Mouse (Mus musculus) ovary, adult 18-20 months (tissue): Measurements from ENCODE around the gene Atf3.
A peak's percentile ranks its signal among the peaks of the same experiment; 100 is the strongest.

ENCODE experiments used
- DNase-seq: peaks from one replicate; pipeline ENCODE4 v3.0.0; 2022; ENCODE audit warnings: low spot score, mixed read lengths

Atf3 gene

GRCm38 (mm10) chr1:191217939-191218338 lies at the start of gene Atf3:
TSS of gene Atf3 (minus strand) at chr1:191218039.
- no peak for DNase-seq

DNA sequence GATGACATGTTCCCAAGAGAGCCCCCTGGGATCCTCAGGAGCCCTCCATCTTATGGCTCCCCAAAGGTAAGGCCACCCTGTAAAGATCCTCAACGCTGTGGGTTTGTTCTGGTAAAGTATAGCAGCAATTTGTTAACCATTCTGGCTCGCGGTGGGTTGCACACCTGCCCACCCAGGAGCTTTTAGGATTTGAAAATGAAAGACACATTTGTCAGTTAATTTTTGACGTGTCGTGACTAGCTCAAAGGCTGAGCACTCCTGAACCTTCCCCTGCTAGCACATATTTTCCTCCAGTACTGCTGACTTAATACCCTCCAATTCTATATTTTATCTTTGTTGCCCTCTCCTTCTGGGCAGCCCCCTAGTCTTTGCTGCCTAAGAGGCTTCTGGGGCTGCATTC lies 49.3 kb upstream of the Atf3 start:
- DNase-seq, result no peak

GRCm38 (mm10) chr1:191263471-191263870 lies 45.6 kb upstream of the Atf3 start:
- no peak for DNase-seq

DNA sequence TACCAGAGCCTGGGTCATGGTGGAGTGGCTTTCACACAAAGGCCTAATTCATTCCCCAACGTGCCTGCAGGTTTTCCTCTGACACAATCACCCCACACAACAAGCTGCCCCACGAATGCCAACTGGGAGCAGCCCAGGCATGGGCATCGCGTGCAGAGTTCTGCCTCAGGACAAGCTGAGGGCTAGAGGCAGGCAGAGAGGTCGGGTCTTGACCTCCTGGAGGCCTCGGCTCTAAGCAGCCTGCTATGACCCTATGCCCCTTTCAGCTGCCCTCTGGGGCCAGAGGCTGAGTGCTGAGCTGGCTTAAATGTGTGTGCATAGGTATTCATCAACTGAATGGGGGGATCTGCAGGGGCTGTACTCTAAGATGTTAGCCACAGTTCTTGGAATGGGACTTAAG lies 44.0 kb upstream of the Atf3 start:
- DNase-seq, result no peak

DNA sequence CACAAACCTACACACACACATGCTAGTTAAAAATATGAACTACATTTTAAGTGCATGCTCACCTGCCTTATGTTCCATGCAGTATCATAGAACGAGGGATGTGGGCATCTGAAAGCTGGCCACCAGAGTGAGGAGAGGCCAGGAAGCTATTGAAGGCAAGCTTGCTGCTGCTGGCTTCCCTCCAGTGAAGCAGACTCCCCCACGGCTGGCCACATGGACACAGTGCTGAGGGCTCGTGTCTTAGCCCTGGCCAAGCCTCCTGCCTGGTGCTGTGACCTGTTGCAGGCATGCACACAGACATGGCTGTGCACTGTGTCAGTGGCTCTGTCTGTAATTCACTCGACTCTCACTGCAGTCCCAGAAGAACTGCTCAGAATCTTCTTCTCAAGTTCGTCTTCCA lies 41.8 kb upstream of the Atf3 start:
- no peak for DNase-seq

- no peak for DNase-seq
These were observed 41.3 kb upstream of the Atf3 start for GRCm38 (mm10) chr1:191259121-191259520.

DNA sequence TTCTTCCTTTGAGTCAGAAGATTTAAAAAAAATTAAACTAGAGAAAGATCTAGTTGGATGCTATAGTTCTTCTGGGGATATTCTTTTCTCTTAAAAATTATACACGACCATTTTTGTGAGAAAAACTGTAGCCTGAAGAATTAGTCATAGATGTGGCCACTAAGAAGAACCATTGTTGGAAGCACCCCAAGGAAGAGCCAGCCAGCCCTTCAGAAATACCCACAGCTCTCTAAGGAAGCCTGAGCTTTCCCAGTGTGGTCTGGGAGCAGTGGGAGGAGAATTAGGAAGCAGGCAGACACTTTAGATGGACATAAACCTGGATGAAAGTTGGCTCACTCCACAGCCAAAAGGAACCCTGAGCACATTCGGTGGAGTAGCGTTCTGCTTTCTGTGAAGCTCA lies 40.7 kb upstream of the Atf3 start:
- DNase-seq, result no peak

DNA sequence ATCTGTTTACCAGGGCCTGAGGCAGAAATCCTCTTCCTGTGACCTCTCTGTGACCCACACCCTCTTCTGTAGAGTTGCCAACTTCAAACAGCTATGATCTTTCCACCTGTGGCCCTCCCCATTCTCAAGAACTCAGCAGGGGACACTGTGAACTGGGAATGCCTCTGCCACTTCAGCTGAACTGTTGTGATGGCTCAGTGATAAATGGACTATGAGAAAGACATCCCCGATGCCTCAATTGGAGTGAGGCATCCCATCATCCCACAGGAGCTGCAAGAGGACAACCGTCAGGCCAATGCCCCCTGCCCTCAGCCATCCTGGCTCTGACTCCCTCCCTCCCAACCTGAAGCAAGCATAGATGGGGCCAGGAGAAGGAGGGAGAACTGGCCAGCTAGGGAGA lies 40.1 kb upstream of the Atf3 start:
- DNase-seq, result no peak

DNA sequence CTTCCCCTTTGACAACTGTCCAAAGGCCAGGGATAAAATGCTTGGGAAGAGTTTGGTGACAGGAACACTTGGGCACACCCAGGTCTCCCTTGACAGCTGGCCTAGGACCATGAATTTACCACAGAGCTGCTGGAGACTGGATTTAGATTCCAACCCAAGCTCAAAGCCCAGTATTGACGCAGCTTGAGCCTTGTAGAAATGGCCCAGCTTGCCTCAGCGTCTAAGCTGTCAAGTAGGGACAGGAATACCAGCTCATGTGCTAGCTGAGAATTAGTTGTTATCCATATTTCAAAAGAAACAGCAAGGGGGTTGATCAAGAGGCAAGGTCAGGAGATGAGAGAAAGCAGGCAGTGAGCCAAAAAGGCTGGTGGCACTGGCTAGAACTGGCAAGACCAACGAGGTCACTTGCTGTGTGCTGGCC lies 39.5 kb upstream of the Atf3 start:
- DNase-seq, result no peak

DNA sequence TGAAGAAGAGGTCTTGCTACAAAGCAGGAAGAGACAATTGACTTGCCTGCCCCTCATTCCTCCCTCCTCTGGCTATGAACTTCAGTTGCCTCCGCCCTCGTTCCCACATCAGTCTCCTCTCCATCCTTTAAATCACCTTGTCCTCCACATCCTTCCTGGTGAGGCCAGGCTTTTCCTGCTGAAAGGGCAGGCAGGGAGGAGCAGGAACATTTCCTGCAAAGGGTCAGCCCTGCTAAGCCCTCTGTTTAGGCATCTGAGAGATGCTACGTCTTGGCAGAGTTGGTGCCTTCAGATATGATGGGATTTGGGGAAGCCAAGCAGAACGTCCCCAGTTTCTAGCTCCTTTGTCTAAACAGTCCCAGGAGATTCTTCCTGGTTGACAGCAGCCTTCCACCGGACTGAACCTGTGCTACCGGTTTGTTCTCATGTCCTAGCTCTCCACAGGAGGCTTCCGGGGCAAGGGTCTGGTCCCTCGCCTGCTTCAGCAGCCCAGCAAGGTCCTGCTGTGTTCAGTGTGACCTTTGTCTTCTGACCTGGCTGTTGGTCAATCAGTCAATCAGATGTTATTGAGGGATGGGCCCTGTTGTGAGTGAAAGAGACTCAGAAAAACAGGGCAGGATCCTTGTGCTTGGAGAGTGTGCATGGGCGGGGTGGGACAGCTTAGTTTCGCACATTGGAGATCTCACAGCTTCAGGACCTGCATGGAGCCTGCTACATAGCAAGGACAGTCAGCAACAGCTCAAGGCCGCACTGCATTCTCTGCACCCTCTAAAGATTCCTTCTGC lies 38.9 kb upstream of the Atf3 start:
- DNase-seq, result no peak

DNA sequence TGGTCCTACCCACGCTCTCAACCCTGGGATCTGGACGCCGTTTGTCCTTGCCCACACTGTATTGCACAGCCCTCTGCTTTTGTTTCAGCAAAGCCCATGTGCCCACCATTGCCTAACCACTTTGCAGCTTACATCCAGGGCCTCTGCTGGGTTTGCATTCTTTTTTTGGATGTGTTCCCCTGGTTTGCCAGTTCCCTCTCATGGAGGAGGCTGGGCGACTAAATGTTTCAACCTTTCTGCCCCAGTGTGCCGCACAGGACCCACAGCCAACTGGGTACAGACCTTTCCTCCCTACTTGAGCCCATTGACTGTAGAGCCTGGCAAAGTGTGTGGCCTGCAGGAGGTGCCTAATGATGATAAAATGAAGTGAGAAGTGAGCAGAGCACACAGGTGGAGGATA lies 38.3 kb upstream of the Atf3 start:
- no peak for DNase-seq

GRCm38 (mm10) chr1:191254448-191254847 lies 36.6 kb upstream of the Atf3 start:
- peak; percentile 50 for DNase-seq

- no peak for DNase-seq
These were observed 35.8 kb upstream of the Atf3 start for GRCm38 (mm10) chr1:191253636-191254035.

GRCm38 (mm10) chr1:191249975-191250374 lies 32.1 kb upstream of the Atf3 start:
- no peak for DNase-seq

DNA sequence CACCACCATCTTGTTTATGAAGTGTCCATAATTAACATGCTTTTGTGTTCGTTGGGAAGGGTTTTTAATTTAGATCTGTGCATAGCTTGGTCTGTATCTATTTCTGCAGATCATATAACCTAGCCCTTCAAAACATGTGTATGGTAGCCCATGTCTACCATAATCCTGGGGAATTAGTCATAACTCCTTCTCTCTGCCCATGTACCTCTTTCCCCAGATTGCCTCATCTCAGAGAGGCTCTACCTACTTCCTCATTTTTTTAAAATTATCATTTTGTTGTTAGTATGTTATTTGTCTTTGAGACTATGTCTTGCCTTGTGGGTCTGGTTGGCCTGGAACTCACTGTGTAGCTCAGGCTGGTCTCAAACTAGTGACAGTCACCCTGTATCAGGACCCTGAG lies 30.6 kb upstream of the Atf3 start:
- no peak for DNase-seq

DNA sequence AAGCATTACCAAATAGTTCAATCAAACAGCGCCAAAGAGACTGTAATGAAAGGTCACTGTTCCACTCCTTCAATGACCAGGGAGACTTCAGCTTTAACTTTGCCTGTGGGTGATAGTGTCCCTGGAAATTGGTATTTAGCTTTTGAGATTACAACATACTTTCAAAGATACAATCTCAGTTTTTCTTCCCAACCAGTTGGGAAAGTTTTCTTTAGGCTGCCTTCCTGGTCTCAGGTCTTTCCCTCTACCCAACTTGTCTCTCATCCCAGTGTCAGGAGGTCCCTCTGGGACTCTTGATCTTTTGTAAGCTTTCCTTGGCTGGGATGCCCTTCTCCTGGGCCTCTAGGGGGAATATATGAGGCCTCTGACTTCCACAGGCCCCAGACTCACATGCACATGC lies 29.7 kb upstream of the Atf3 start:
- DNase-seq, result no peak

GRCm38 (mm10) chr1:191243855-191244254 lies 26.0 kb upstream of the Atf3 start:
- DNase-seq, result no peak

GRCm38 (mm10) chr1:191242065-191242698 lies 24.3 kb upstream of the Atf3 start:
- DNase-seq, result no peak

- DNase-seq, result no peak
These were observed 23.7 kb upstream of the Atf3 start for GRCm38 (mm10) chr1:191241574-191241973.

- DNase-seq, result no peak
These were observed 21.8 kb upstream of the Atf3 start for GRCm38 (mm10) chr1:191239602-191240001.

- no peak for DNase-seq
These were observed 18.1 kb upstream of the Atf3 start for GRCm38 (mm10) chr1:191235788-191236542.

- no peak for DNase-seq
These were observed 17.0 kb upstream of the Atf3 start for GRCm38 (mm10) chr1:191234837-191235236.

- DNase-seq, result no peak
These were observed 12.6 kb upstream of the Atf3 start for GRCm38 (mm10) chr1:191230355-191230931.
